Mouse (Mus musculus) liver, embryonic 11.5 days (tissue): Measurements from ENCODE around the gene Fam71e2. TPM values are rescaled to one million over a fixed set of nuclear protein-coding genes. Genes with fewer than 3 reads are reported as not detected.

Source experiments
- ATAC-seq: fragments of 200-750 bp; cut with Nextera tagmentation; replicated peaks from 2 replicates; pipeline ENCODE4 v1.8.0; 2017; ENCODE audit warnings: moderate number of reproducible peaks, mild to moderate bottlenecking, moderate TSS enrichment, moderate library complexity; ENCODE audit not compliant: low FRiP score
- DNase-seq: peaks from one replicate; pipeline ENCODE4 v3.0.0-alpha.2; 2017; ENCODE audit warnings: low spot score
- H3K27ac ChIP-seq: fragments of 300-500 bp; sonication (generic); 2 replicates; pipeline ENCODE4 v1.5.1; 2014; ENCODE audit warnings: mild to moderate bottlenecking, low read depth, low read length, control low read depth
- H3K27me3 ChIP-seq: fragments of 300-500 bp; sonication (generic); replicated peaks from 2 replicates; pipeline ENCODE4 v1.6.1; 2014; ENCODE audit warnings: low read length, mixed read lengths; ENCODE audit not compliant: control insufficient read depth, insufficient read depth
- H3K36me3 ChIP-seq: fragments of 300-500 bp; sonication (generic); 2 replicates; pipeline ENCODE4 v1.6.1; 2014; ENCODE audit warnings: mild to moderate bottlenecking, low read length, moderate library complexity, mixed read lengths; ENCODE audit not compliant: control insufficient read depth, insufficient read depth
- H3K4me1 ChIP-seq: fragments of 300-500 bp; sonication (generic); replicated peaks from 2 replicates; pipeline ENCODE4 v1.6.1; 2014; ENCODE audit warnings: low read length, mixed read lengths; ENCODE audit not compliant: control insufficient read depth, insufficient read depth
- H3K4me2 ChIP-seq: fragments of 300-500 bp; sonication (generic); 2 replicates; pipeline ENCODE4 v1.6.1; 2014; ENCODE audit warnings: mild to moderate bottlenecking, control low read depth, moderate library complexity
- H3K4me3 ChIP-seq: fragments of 300-500 bp; sonication (generic); 2 replicates; pipeline ENCODE4 v1.5.1; 2014; ENCODE audit warnings: low read depth, low read length, control low read depth
- H3K9ac ChIP-seq: fragments of 300-500 bp; sonication (generic); 2 replicates; pipeline ENCODE4 v1.6.1; 2014; ENCODE audit warnings: low read depth, low read length, control low read depth
- H3K9me3 ChIP-seq: fragments of 300-500 bp; sonication (generic); 2 replicates; pipeline ENCODE4 v1.6.1; 2016; ENCODE audit warnings: low read length, inconsistent platforms, mixed read lengths; ENCODE audit not compliant: control insufficient read depth
- WGBS: fragments of 180-500 bp; shearing (Covaris S2); extraction: QIAGEN DNeasy Blood & Tissue Kit; methylation state at CpG from one replicate; pipeline ENCODE4 v1.1.7; 2014; 5-methylcytosine and 5-hydroxymethylcytosine counted together
- polyA plus RNA-seq: library from polyadenylated mRNA; unstranded; fragments of >200 nt; fragmentation: Nextera tagmentation; extraction: Ambion mirVana; gene quantifications from 2 replicates; pipeline ENCODE4 v1.2.1, GENCODE M21; 2014

The Fam71e2 gene
- polyA plus RNA-seq, 1 experiment from 2014 or later, result not detected

DNA sequence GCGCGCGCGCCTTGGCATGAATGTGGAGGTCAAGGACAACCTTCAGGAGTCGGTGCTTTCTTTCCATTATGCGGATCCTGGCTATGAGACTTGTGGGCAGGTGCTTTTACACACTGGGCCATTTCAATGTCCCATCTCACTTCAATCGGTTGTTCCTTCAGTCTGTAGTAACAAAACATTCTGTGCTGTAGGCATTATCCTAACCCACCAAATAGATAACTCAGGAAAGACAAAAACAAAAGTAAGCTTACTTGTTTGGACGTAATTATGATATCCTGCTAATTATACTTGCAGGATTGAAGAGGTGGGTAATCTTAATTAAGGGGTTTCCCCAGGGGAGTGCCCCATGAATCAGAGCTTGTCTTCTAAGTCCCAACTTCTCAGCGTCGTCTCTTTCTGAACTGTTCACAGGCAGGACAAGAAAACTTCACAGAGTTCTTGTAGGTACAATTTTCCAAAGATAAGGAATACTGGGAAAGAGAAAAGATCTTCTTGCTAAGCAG, 32.0 kb downstream of the Fam71e2 start:
- H3K27me3 ChIP-seq, result no peaks in the 10 kb centered on the region
- H3K9ac ChIP-seq, result peak overlapping the region; percentile 31; the same call in 1 of the 2 replicates
- no peak overlapping the region for H3K27ac ChIP-seq
- peaks cover 4% of the 10 kb centered on the region; the same call in 1 of the 2 replicates for H3K36me3 ChIP-seq
- peak overlapping the region; percentile 45 for H3K4me3 ChIP-seq
- ATAC-seq, result no peak
- peaks cover 29% of the 10 kb centered on the region for H3K4me1 ChIP-seq
- WGBS, result 60% methylated on average over 10 of the region's 10 CpGs
- H3K4me2 ChIP-seq, result peak overlapping the region; percentile 68
- no peaks in the 10 kb centered on the region for H3K9me3 ChIP-seq
- no peak for DNase-seq

DNA sequence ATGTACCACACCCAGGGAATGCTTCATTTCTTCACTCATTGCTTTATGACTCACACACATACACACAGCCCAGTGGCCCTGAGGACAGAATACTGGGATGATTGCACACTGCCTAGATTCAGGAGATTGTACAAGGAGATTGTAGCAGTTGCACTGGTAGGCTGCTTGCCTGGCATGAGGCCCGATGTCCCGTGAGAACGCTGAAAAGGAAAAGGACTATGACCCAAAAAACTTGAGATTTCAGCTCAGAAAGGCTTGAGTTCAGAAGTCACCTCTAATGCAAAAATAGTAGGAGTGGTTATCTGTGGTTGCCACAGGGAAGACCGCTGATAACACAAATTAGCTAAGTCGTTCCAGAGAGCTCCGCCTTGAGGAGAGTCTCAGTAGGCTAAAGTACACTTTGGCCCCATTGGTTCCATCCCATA, 38.1 kb downstream of the Fam71e2 start:
- DNase-seq, result no peak
- WGBS, result 41% methylated on average over 6 of the region's 6 CpGs
- Histone ChIP-seq H3K27ac (no peak overlapping the region), H3K36me3 (no peaks in the 10 kb centered on the region), H3K4me1 (peaks cover 3% of the 10 kb centered on the region), H3K4me2 (peak overlapping the region; percentile 6; the same call in 1 of the 2 replicates), H3K9ac (no peak overlapping the region), H3K27me3 (no peaks in the 10 kb centered on the region), H3K4me3 (no peak overlapping the region), H3K9me3 (no peaks in the 10 kb centered on the region)
- peak; percentile 82 for ATAC-seq

DNA sequence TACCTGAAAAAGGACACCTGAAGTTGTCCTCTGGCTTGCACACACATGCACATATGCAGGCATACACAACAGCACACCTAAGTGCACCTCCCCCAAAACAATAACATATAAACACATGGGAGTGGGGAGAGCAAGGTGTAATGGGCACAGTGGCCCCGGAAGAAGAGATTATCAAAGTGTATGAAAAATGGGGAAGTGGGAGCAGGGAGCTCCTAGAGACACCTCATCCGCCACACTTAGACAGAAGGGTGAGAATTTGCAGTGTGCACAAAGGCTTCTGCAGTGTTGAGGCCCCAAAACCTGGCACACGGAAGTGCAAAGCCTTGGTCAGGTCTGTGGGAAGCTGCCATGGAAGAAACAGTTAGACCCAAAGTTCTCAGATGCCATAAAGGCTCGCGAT, 40.0 kb downstream of the Fam71e2 start:
- DNase-seq (no peak), ATAC-seq (no peak)
- no peak overlapping the region for H3K9ac ChIP-seq
- 68% methylated on average over 5 of the region's 5 CpGs for WGBS
- peaks cover 3% of the 10 kb centered on the region for H3K4me1 ChIP-seq
- H3K4me2 ChIP-seq, result no peak overlapping the region
- H3K36me3 ChIP-seq, result no peaks in the 10 kb centered on the region
- H3K9me3 ChIP-seq, result no peaks in the 10 kb centered on the region
- no peaks in the 10 kb centered on the region for H3K27me3 ChIP-seq
- H3K27ac ChIP-seq, result no peak overlapping the region
- no peak overlapping the region for H3K4me3 ChIP-seq

DNA sequence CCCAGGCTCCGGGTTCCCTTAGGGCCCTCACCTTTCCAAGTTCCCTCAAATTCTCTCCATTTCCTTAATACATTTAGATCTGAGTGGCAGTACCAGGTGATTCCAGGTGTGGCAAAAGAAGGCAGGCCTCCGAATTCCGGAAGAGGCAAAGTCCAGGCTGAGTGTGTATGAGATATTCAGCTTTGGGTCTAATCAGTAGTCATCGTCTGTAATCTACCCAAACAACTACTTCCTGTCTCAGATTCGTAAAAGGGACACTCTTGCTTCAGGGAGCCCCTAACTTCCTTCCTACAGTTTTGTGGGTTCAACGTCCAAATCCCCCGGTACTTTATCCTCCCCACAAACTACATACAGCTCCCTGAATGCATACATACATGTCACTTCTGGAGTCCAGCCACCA, 45.9 kb downstream of the Fam71e2 start, which contains the start of gene Tmem150b:
Tmem150b (minus strand) TSS at position 81 of the 400 bp plus-strand sequence.
- no peak for ATAC-seq
- no peaks in the 10 kb centered on the region for H3K36me3 ChIP-seq
- H3K9ac ChIP-seq, result no peak within 1 kb of the TSS
- H3K9me3 ChIP-seq, result no peaks in the 10 kb centered on the region
- WGBS, result 42% methylated on average over 7 of the region's 7 CpGs
- H3K4me2 ChIP-seq, result peak within 1 kb of the TSS; percentile 62; the same call in 1 of the 2 replicates
- no peaks in the 10 kb centered on the region; the same call in 1 of the 2 replicates for H3K4me1 ChIP-seq
- no peak within 1 kb of the TSS for H3K27ac ChIP-seq
- no peak for DNase-seq
- H3K27me3 ChIP-seq, result no peaks in the 10 kb centered on the region
- H3K4me3 ChIP-seq, result no peak within 1 kb of the TSS

DNA sequence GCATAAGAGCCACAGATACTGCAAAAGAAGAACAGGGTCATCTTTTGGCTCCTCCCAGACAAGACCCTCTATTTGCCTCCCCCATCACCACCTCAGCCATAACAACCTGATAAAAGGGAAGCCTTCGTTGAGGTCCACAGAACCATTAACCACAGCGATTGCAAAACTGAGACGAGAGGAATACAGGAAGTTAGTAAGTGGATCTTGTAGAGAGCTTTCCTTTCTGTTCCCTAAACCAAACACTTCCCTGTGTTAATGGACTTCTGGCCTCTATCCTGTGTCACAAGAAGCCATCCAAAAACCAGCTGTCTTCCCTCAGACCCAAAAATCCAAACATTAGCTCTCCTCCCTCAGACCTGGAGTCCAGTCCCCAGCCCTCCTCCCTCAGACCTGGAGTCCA, 46.7 kb downstream of the Fam71e2 start:
- DNase-seq, result no peak

DNA sequence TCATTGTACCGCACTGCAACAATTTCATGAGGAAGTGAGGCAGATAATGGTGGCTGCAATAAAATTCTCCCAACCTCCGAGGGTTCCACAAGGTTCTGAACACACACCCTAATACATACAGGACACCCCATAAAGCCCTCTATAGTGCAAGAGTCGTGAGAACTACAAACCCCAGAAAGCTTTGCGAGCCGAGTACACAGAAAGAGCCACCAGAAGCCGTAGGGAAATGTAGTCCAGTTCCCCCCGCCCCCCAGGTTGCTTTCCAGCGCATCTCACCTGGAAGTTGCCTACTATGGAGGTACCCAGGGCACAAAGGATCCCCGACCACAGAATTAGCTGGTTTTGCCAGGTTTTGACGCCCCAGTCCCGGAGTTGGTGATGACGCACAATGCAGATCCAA, 47.6 kb downstream of the Fam71e2 start:
- ATAC-seq (peak; percentile 59; the same call in 1 of the 2 replicates), DNase-seq (no peak)
- Histone ChIP-seq H3K9ac (0 out of 2 replicates have a peak overlapping the region, but pooled peaks have one; percentile 16), H3K27me3 (no peaks in the 10 kb centered on the region), H3K4me1 (no peaks in the 10 kb centered on the region; the same call in 1 of the 2 replicates), H3K27ac (no peak overlapping the region), H3K36me3 (no peaks in the 10 kb centered on the region), H3K4me2 (peak overlapping the region; percentile 62), H3K4me3 (peak overlapping the region; percentile 28; the same call in 1 of the 2 replicates), H3K9me3 (no peaks in the 10 kb centered on the region)
- 35% methylated on average over 12 of the region's 12 CpGs for WGBS

More for the DNA sequence above, 46.7 kb downstream of the Fam71e2 start:
- no peak for ATAC-seq
- Histone ChIP-seq H3K9ac (no peak overlapping the region), H3K4me3 (no peak overlapping the region), H3K4me1 (no peaks in the 10 kb centered on the region; the same call in 1 of the 2 replicates), H3K36me3 (no peaks in the 10 kb centered on the region), H3K27ac (no peak overlapping the region), H3K9me3 (no peaks in the 10 kb centered on the region), H3K4me2 (no peak overlapping the region; the same call in 1 of the 2 replicates), H3K27me3 (no peaks in the 10 kb centered on the region)
- WGBS, result 16% methylated on average over 3 of the region's 3 CpGs

DNA sequence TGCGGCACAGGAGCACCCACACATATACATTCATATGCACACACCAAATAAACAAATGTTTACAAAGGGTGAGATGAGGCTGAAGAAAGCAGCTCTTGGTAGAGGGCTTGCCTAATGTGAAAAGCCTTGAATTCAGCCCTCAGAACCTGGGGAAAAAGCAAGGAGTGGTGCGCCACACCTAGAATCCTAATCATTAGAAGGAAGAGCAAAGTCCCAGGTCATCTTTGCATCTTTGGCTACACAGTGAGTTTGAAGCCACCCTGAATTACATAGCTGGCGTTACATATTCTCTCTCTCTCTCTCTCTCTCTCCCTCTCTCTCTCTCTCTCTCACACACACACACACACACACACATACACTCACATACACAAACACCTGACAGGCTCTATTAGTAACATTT, 51.8 kb downstream of the Fam71e2 start:
- no peak for DNase-seq
- no peaks in the 10 kb centered on the region for H3K27me3 ChIP-seq
- H3K4me3 ChIP-seq, result no peak overlapping the region
- no peaks in the 10 kb centered on the region for H3K9me3 ChIP-seq
- no peaks in the 10 kb centered on the region for H3K4me1 ChIP-seq
- no peak for ATAC-seq
- H3K36me3 ChIP-seq, result no peaks in the 10 kb centered on the region
- no peak overlapping the region for H3K4me2 ChIP-seq
- no peak overlapping the region for H3K9ac ChIP-seq
- H3K27ac ChIP-seq, result no peak overlapping the region
- WGBS, result 87% methylated on average over 3 of the region's 3 CpGs

DNA sequence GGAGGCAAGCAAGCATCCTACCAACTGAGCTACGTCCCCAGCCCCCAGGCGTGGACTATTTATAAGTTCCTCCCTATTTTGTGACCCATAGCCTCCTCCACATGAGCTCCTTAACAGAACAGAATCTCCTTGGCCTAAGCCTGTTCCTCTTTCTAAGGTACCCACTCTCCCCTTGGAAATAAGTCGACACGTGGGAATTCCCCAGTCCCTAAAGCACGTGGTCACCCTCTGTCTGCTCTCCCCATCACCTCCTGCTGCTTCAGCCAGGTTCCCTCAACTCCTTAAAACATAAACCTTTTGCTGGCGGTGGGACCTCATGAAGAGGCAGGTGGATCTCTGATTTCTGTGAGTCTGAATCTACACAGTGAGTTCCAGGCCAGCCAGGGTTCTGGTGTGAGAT, 54.1 kb downstream of the Fam71e2 start:
- no peak overlapping the region for H3K9ac ChIP-seq
- ATAC-seq, result no peak
- no peak overlapping the region for H3K27ac ChIP-seq
- no peak for DNase-seq
- WGBS, result 65% methylated on average over 6 of the region's 6 CpGs
- H3K4me3 ChIP-seq, result no peak overlapping the region
- H3K4me1 ChIP-seq, result no peaks in the 10 kb centered on the region
- H3K9me3 ChIP-seq, result no peaks in the 10 kb centered on the region
- H3K4me2 ChIP-seq, result no peak overlapping the region
- H3K27me3 ChIP-seq, result no peaks in the 10 kb centered on the region
- 0 out of 2 replicates have a peak, but pooled peaks cover 4% of the 10 kb centered on the region for H3K36me3 ChIP-seq

DNA sequence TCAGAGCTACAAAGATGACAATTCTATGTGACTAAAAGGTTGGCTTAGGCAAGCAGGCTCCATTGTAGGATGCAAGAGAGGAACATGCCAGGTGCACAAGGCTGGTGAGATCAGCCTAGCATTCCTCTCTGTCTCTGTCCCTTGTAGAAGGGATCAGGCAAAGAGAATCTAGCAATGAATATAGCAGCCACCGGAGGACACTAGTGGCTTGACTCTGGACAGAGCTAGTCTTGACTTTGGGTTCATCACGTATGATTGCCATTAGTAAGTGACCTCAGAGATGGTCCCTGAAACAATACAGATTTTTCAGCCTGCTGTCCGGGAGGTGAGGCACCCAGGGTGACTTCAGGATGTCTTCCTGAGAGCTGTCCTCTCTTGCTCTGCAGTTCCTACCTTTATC, 58.5 kb downstream of the Fam71e2 start:
- H3K9ac ChIP-seq, result no peak overlapping the region
- 73% methylated on average over 3 of the region's 3 CpGs for WGBS
- H3K4me3 ChIP-seq, result no peak overlapping the region
- H3K36me3 ChIP-seq, result peaks cover 8% of the 10 kb centered on the region; the same call in 1 of the 2 replicates
- no peak overlapping the region for H3K27ac ChIP-seq
- H3K4me2 ChIP-seq, result no peak overlapping the region
- DNase-seq (no peak), ATAC-seq (no peak)
- H3K4me1 ChIP-seq, result no peaks in the 10 kb centered on the region
- no peaks in the 10 kb centered on the region for H3K9me3 ChIP-seq
- H3K27me3 ChIP-seq, result no peaks in the 10 kb centered on the region
